Mouse (Mus musculus) lung, postnatal 14 days (tissue): Measurements from ENCODE around the gene Adam12.

Source experiments
- DNase-seq: peaks from one replicate; pipeline ENCODE4 v3.0.0; 2021

Adam12 gene

DNA sequence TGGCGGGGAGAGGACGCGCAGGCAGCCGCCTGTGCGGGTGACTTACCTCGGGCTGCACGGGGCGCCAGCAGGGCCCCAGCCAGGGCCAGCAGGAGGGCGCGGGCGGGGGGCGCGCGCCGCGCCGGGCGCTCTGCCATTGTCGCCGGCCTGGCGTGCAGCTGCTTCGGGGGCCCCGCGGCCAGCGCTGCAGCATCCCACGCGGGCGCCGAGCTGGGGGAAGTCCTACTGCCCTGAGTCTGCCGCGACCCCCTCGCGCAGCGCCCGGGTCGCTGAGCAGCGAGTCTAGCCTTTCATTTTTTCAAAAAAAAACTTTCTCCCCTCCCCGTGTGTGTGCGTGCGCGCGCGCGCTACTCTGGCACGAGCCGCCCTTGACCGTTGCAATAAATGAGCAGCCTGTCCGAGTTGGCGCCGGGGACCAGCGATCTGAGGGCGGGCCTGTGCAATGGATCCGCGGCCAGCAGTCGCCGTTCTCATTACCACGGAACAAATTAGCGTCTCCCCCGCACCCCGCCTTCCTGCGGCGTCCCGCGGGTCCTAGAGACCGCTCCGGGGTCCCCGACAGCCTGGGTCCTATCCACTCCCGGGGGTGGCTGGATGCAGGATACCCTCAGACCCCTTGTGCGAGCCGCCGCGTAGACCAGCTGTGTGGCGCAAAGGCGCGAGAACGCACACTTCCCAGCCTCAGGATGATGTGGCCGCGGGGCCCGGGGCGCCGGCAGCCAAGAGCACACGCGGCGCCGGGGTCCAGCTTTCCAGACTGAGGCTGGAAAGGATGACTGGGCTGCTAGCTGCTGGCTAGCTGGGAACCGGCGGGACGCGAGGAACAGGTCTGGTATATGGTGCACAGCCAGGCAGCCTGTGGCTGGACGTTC lies 7.0 kb downstream of the Adam12 start:
- DNase-seq = peak; percentile 66

- no peak for DNase-seq
These were observed 7.6 kb downstream of the Adam12 start for GRCm38 (mm10) chr7:134224421-134224740.

DNA sequence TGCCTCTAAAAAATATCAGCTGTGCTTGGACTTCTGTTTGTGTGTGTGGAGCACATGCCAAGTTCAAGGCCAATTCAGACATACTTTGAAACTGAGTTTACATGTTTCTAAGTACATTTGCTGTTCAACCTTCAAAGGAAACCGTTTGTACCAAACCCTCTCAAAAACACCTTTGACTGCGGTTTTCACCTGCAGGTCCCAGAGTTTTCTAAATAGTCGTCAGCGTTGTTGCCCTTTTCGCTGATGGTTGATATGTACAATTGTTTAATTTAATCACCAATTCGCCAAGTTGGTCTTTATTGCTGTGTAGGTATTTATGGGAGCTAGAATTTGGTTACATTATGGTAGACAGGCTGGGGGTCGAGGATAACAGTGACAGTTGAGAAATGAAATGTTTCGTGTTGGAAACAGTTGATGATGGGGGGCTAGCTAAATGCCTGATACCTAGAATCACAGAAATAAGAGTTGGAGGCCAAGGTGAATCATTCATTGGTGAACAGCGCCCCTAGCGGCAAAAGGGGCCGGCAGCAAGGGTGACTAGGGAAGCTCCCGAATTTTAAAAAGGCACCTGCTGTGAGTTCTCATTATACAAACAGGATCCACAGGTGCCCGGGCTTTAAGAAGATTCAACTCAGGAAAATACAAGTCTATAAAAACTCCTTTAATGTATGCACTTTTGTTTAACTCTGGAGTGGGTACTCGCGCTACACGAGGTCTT lies 8.3 kb downstream of the Adam12 start:
- peak; percentile 90 for DNase-seq

GRCm38 (mm10) chr7:134207956-134208355 lies 24.0 kb downstream of the Adam12 start:
- peak; percentile 26 for DNase-seq

DNA sequence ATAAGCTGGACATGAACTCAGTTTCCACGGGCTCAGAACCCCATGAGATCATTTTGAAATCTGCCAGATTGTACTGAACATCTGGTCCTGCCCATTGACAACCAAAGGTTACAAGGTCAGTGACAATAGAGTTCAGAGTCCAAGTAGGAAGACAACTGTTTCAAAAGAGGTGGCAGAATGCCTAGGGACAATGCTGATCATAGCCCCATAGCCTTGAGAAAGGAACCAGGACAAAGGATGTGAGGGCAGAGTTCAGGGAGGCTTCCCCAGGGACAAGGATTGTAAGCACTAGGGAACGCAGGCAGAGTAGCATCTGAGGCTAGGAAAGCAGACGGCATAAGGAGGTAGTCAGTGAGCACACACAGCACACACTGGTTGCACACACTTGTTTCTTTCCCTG lies 38.9 kb downstream of the Adam12 start:
- no peak for DNase-seq

GRCm38 (mm10) chr7:134190101-134190500 lies 41.8 kb downstream of the Adam12 start:
- DNase-seq = no peak

GRCm38 (mm10) chr7:134188565-134188964 lies 43.4 kb downstream of the Adam12 start:
- DNase-seq = no peak

DNA sequence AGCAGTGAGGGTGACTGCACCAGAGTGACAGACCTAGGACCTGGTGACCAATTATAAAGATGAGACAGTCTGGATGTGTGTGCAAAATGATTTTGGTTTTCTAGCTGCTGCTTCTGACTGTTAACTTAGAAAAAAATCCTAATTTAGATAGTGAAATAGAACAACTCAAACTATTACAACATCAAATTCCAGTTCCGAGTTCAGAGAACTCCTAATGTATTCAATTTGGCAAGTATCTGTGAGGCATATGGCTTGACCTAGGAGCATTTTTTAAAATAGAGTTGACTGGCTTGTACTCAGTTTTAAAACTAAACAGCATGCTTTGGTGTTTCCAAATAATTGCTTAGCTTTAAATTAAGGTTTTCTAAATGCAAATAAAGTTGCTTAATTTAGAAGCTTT lies 44.0 kb downstream of the Adam12 start:
- no peak for DNase-seq

- DNase-seq = no peak
These were observed 45.4 kb downstream of the Adam12 start for GRCm38 (mm10) chr7:134186497-134186896.

DNA sequence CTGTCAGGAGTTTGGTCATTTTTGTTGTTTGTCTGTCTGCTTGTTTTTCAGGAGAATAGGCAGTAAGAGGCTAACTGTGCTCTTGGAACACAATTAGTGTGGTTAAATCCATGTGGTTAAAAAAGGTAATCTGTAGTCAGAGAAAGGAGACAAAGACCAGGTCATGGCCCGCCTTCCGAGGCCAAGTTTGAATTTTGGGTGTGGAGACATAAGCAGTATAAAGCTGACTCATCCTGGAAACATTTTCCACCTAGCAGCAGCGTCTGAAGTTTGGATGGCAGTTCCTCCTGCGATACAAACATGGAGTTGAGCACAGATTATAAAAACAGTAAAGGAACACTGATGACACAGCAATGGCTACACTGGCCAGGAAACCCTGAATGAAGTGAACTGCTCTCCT lies 46.2 kb downstream of the Adam12 start:
- DNase-seq = no peak

- DNase-seq = no peak
These were observed 50.2 kb downstream of the Adam12 start for GRCm38 (mm10) chr7:134181717-134182116.

GRCm38 (mm10) chr7:134181056-134181455 lies 50.9 kb downstream of the Adam12 start:
- DNase-seq = no peak

GRCm38 (mm10) chr7:134177051-134177450 lies 54.9 kb downstream of the Adam12 start:
- DNase-seq = no peak

GRCm38 (mm10) chr7:134175201-134175600 lies 56.7 kb downstream of the Adam12 start:
- DNase-seq = no peak

- no peak for DNase-seq
These were observed 58.4 kb downstream of the Adam12 start for GRCm38 (mm10) chr7:134173442-134174090.

GRCm38 (mm10) chr7:134170180-134170910 lies 61.6 kb downstream of the Adam12 start:
- DNase-seq = no peak

DNA sequence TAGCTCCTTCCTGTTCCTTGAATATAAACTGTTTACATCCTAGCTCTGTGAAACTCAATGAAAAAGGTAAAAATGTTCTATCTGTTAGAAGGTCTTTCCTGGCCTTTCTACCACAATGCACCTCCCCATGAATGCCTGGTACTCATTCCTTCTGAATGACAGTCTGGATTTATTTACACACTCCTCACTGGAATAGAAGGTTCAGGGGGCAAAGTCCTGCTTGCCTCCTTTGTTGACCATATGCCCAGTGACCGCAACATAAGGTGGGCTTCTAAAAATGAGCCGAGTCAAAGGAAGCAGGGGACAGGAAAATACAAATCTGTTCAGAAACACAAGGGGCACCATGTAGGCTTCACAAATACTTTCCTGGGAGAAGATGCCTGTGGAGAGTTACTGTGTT lies 62.2 kb downstream of the Adam12 start:
- DNase-seq = no peak

- DNase-seq = no peak
These were observed 64.4 kb downstream of the Adam12 start for GRCm38 (mm10) chr7:134167586-134167985.

GRCm38 (mm10) chr7:134163751-134164150 lies 68.2 kb downstream of the Adam12 start:
- DNase-seq = no peak

GRCm38 (mm10) chr7:134162886-134163285 lies 69.1 kb downstream of the Adam12 start:
- peak; percentile 4 for DNase-seq

DNA sequence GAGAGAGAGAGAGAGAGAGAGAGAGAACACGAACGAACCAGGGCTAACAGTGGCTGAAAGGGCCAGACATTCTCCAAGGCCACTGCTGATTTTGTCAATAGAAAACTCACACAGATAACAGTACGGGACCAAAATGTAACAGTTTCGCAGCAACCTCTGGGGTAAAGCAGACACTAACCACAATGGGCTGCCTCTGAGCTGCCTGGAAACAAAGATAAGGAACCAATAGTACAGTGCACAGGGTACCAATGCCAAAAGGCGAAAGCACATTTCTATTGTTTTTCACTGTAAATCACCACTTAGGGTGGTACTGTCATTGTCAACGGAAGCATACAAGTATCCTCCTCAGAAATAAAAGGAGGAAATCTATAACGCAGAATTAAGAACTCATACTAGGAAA lies 72.3 kb downstream of the Adam12 start:
- no peak for DNase-seq

DNA sequence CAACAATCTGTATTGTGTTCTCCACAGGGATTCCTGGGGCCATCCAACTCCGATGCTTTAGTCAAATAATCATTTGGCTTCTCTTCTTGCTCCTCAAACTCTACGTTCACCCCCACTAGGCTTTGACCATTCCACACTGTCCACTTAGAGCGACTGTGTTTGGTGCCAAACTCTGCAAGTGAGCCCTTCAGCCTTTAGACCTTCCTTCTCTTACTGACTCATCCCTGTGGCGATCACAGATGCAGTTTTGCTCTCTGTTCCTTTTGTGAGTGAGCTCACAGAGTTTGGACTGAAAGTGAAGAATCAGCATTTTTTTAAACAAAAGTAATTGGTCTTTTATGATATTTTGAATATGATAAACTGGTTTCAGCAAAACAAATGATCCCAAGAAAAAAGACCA lies 80.6 kb downstream of the Adam12 start:
- no peak for DNase-seq

GRCm38 (mm10) chr7:134150305-134150704 lies 81.6 kb downstream of the Adam12 start:
- no peak for DNase-seq
